Mouse (Mus musculus) liver, adult 2 months (tissue): ENCODE measurements at regions not wholly inside any gene's neighbourhood (a gene's known extent, or its start where the extent isn't known, plus 50 kb on each side); places are given as distances from the start of the nearest gene placed in this dataset.

ENCODE experiments used
- CTCF ChIP-seq: fragments of 200-500 bp; IDR thresholded peaks from 2 replicates; pipeline ENCODE4 v1.5.1; 2011; ENCODE audit warnings: low read depth, low read length, control low read depth
- POLR2A ChIP-seq: fragments of 200-500 bp; IDR thresholded peaks from 2 replicates; pipeline ENCODE4 v1.6.1; 2011; ENCODE audit warnings: low read length, control low read depth; ENCODE audit not compliant: insufficient read depth; ENCODE audit errors: extremely low read depth

DNA sequence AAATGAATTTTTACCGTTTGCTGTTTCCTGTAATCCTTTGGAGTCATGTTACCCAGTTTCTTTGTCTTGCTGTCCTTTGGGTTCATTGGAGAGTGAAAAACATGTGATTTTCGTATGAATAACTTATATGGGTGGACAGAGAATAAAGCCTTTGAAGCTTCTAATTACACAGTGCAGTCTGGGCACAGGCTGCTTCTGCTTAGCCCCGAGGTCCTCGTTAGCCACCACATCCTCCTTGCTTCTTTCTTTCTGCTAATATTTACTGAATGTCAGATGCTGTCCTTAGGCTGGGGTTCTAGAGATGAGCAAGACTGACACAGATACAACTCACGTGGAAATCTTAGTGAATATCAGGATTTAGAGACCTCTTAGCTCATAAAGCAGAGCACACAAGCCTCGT is 427.2 kb downstream of the Rnf144b start:
- TF ChIP-seq POLR2A (no peak), CTCF (no peak)
